Comparison of ENCODE assay signal across 8 mouse cellular contexts in genomic region chr3:148977124-148977529, GRCm38 (mm10). TPM values are rescaled to one million over a fixed set of nuclear protein-coding genes. Genes with fewer than 3 reads are reported as not detected.
A peak's percentile ranks its signal among the peaks of the same experiment; 100 is the strongest.
DNase-seq lines count a peak whose midpoint lies in the region; ATAC-seq and TF ChIP-seq lines count a peak whose summit lies in the region.

No protein-coding gene starts in this region.

- peak overlapping the region; percentile 53 for H3K4me3 ChIP-seq in cerebellum, adult 2 months (replicated peaks; ENCODE audit: insufficient read depth, low read depth, low read length)
- H3K4me3 ChIP-seq in lung, embryonic 15.5 days, result peak overlapping the region; percentile 5; the same call in 1 of the 2 replicates
- no peak overlapping the region for H3K4me3 ChIP-seq in kidney, embryonic 15.5 days (replicated peaks)

- no peaks in the 10 kb centered on the region; the same call in 1 of the 2 replicates for H3K27me3 ChIP-seq in cerebellum, adult 2 months (ENCODE audit: control insufficient read depth, insufficient read depth, low read length)
- no peaks in the 10 kb centered on the region for H3K27me3 ChIP-seq in lung, embryonic 15.5 days
- no peaks in the 10 kb centered on the region for H3K27me3 ChIP-seq in kidney, embryonic 15.5 days

- 5% methylated on average over 16 of the region's 16 CpGs for WGBS in cerebellum, adult 2 months
- 21% methylated on average over 16 of the region's 16 CpGs for WGBS in lung, embryonic 15.5 days
- WGBS in kidney, embryonic 15.5 days, result 47% methylated on average over 16 of the region's 16 CpGs

- ATAC-seq in lung, embryonic 15.5 days (ENCODE audit: borderline replicate concordance, extremely low read depth, low FRiP score, low TSS enrichment), result no peak
- ATAC-seq in kidney, embryonic 15.5 days (replicated peaks; ENCODE audit: low FRiP score), result no peak

- DNase-seq in cerebellum, adult 2 months, result peak in 1 of 2 experiments; percentile 17
- no peak for DNase-seq in cerebellum, adult 9-10 months
- no peak for DNase-seq in lung, postnatal 14 days
- peak; percentile 62 for DNase-seq in retina, postnatal 1 day
- no peak for DNase-seq in thymus, adult 18-20 months
- DNase-seq in frontal cortex, postnatal 25 days (ENCODE audit: low spot score in 2 of 2), result no peak

- no peak for TF ChIP-seq POLR2A in cerebellum, adult 2 months (IDR thresholded peaks at IDR 0.05; ENCODE audit: borderline replicate concordance, insufficient read depth, low read length)

- TF ChIP-seq CTCF in cerebellum, adult 2 months (IDR thresholded peaks at IDR 0.05; ENCODE audit: borderline replicate concordance, insufficient read depth, low read depth, low read length), result no peak

- peak overlapping the region; percentile 45 for H3K4me2 ChIP-seq in lung, embryonic 15.5 days
- H3K4me2 ChIP-seq in kidney, embryonic 15.5 days, result peak overlapping the region; percentile 29

- no peak overlapping the region for H3K9ac ChIP-seq in lung, embryonic 15.5 days
- no peak overlapping the region for H3K9ac ChIP-seq in kidney, embryonic 15.5 days

- no peak overlapping the region for H3K27ac ChIP-seq in cerebellum, adult 2 months (ENCODE audit: insufficient read depth, low read length)
- no peak overlapping the region for H3K27ac ChIP-seq in lung, embryonic 15.5 days
- no peak overlapping the region for H3K27ac ChIP-seq in kidney, embryonic 15.5 days

- no peaks in the 10 kb centered on the region for H3K9me3 ChIP-seq in lung, embryonic 15.5 days
- no peaks in the 10 kb centered on the region for H3K9me3 ChIP-seq in kidney, embryonic 15.5 days (replicated peaks)

- no peaks in the 10 kb centered on the region for H3K36me3 ChIP-seq in lung, embryonic 15.5 days
- no peaks in the 10 kb centered on the region for H3K36me3 ChIP-seq in kidney, embryonic 15.5 days

- H3K4me1 ChIP-seq in cerebellum, adult 2 months (ENCODE audit: control insufficient read depth, insufficient read depth, low read length), result no peaks in the 10 kb centered on the region
- peaks cover 47% of the 10 kb centered on the region for H3K4me1 ChIP-seq in lung, embryonic 15.5 days
- peaks cover 36% of the 10 kb centered on the region for H3K4me1 ChIP-seq in kidney, embryonic 15.5 days

RNA-seq across cellular contexts. Expression of gene Adgrl2, which starts 13.2 kb away (rescaled TPM):
- polyA plus RNA-seq in cerebellum, adult 2 months (2012; rRNA removed), result 38.5 and 39.1 TPM in 2 replicates
- polyA plus RNA-seq in lung, embryonic 15.5 days (2015; fragmentation: Nextera tagmentation; extraction: Ambion mirVana), result 61.5 and 62.1 TPM in 2 replicates
- 62.1 and 64.6 TPM in 2 replicates for polyA plus RNA-seq in kidney, embryonic 15.5 days (2015; fragmentation: Nextera tagmentation; extraction: Ambion mirVana)
